Mouse (Mus musculus) cortical plate, adult 2 months (tissue): ENCODE results near the gene Ccdc162.

Experiments used
- CTCF ChIP-seq: fragments of 200-500 bp; IDR thresholded peaks from 2 replicates; pipeline ENCODE4 v1.5.1; 2011; ENCODE audit warnings: mild to moderate bottlenecking, control low read depth, low read length; ENCODE audit not compliant: insufficient read depth; ENCODE audit errors: extremely low read depth
- POLR2A ChIP-seq: fragments of 200-500 bp; IDR thresholded peaks from 2 replicates; pipeline ENCODE4 v1.6.1; 2011; ENCODE audit warnings: mild to moderate bottlenecking, low read length, control low read depth; ENCODE audit not compliant: insufficient read depth; ENCODE audit errors: extremely low read depth

- no peak for TF ChIP-seq POLR2A
- no peak for TF ChIP-seq CTCF
Observed at GRCm38 (mm10) chr10:41652094-41652775, 64.2 kb downstream of the Ccdc162 start.
